Mouse (Mus musculus) spleen, embryonic (tissue): ENCODE measurements around the gene Rrn3.

Experiments
- CTCF ChIA-PET: fragments of 350-600 bp; sonication (Branson Sonifier 250); formaldehyde crosslinking; loops from one replicate; lab custom pipeline; 2022; lab: Charles Lee

Rrn3 gene

GRCm38 (mm10) chr16:13846675-13847074 lies 66.2 kb downstream of the Rrn3 start:
- CTCF ChIA-PET, result no interaction called here

GRCm38 (mm10) chr16:13848310-13848709 lies 67.8 kb downstream of the Rrn3 start:
- CTCF ChIA-PET, result no interaction called here

GRCm38 (mm10) chr16:13851446-13851845 lies 70.9 kb downstream of the Rrn3 start:
- CTCF ChIA-PET, result no interaction called here

GRCm38 (mm10) chr16:13853886-13854285 lies 73.4 kb downstream of the Rrn3 start:
- CTCF ChIA-PET, result no interaction called here
